ENCODE assay signal across 12 mouse cellular contexts in the genomic region with DNA sequence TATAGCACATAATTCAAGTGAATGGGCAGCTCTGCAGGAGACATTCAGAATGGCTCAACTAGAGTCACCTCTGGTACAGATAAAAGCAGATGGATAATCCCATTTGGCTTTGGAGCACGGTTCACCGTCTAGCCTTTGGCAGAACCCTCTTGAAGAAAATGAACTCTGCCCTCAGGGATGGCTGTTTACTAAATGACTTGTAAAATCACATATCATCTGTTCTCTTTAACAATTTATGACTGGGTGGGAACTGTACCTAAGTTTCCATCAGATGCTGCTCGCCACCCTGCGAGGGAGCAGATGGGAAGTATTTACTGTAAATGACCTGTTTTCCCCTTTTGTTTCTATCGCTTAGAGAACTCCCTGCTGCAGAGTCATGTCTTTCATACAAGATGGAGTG.
"Had no signal": no experiment of that assay in that cellular context is flagged by ENCODE, and none has a peak within 500 bp of the region (broad histone marks: within the 10 kb centered on the region; RNA-seq: fewer than 3 reads in every experiment).

No protein-coding gene starts in this region.

- H3K4me1 ChIP-seq: limb, embryonic 13.5 days; liver, embryonic 12.5 days; megakaryocyte, embryonic 14.5 days; midbrain, embryonic 12.5 days had no signal

- DNase-seq: kidney, adult 11 months; kidney, postnatal 25 days; left cerebral cortex, postnatal 4 days; lung, embryonic 14.5 days; lung, postnatal 10 days; thymus, adult 18-20 months; thymus, postnatal 14 days had no signal

- H3K27ac ChIP-seq: limb, embryonic 13.5 days; liver, embryonic 12.5 days; macrophage; midbrain, embryonic 12.5 days had no signal

- H3K9me3 ChIP-seq: limb, embryonic 13.5 days; liver, embryonic 12.5 days; megakaryocyte, embryonic 14.5 days; midbrain, embryonic 12.5 days had no signal

- H3K4me3 ChIP-seq: limb, embryonic 13.5 days; liver, embryonic 12.5 days; megakaryocyte, embryonic 14.5 days; midbrain, embryonic 12.5 days had no signal

- H3K27me3 ChIP-seq: limb, embryonic 13.5 days; liver, embryonic 12.5 days; megakaryocyte, embryonic 14.5 days; midbrain, embryonic 12.5 days had no signal

- H3K9ac ChIP-seq: limb, embryonic 13.5 days; liver, embryonic 12.5 days; lung, embryonic 14.5 days; midbrain, embryonic 12.5 days had no signal

- H3K36me3 ChIP-seq: limb, embryonic 13.5 days; liver, embryonic 12.5 days; midbrain, embryonic 12.5 days had no signal

- H3K4me2 ChIP-seq: limb, embryonic 13.5 days; liver, embryonic 12.5 days; lung, embryonic 14.5 days; midbrain, embryonic 12.5 days had no signal

- ATAC-seq: liver, embryonic 12.5 days had no signal
